Comparison of ENCODE assay signal across 18 mouse cellular contexts in genomic region chr6:120903961-120904360, GRCm38 (mm10). TPM values are rescaled to one million over a fixed set of nuclear protein-coding genes. Genes with fewer than 3 reads are reported as not detected.
DNase-seq lines count a peak whose midpoint lies in the region; ATAC-seq lines count a peak whose summit lies in the region.
"Had no signal": no experiment of that assay in that cellular context is flagged by ENCODE, and none has a peak within 500 bp of the region (broad histone marks: within the 10 kb centered on the region; RNA-seq: fewer than 3 reads in every experiment).

No protein-coding gene starts in this region.

- H3K9ac ChIP-seq in kidney, embryonic 14.5 days (ENCODE audit: low read depth, low read length): no peak overlapping the region
- no peak overlapping the region for H3K9ac ChIP-seq in intestine, embryonic 15.5 days
- H3K9ac ChIP-seq in liver, embryonic 15.5 days: no peak overlapping the region
- no peak overlapping the region for H3K9ac ChIP-seq in hindbrain, embryonic 14.5 days
- H3K9ac ChIP-seq in forebrain, embryonic 12.5 days: no peak overlapping the region
- H3K9ac ChIP-seq: embryonic facial prominence, embryonic 12.5 days; limb, embryonic 15.5 days had no signal

- no peak overlapping the region for H3K27ac ChIP-seq in kidney, embryonic 14.5 days (ENCODE audit: low read depth, low read length)
- H3K27ac ChIP-seq in intestine, embryonic 15.5 days: no peak overlapping the region
- H3K27ac ChIP-seq in liver, embryonic 15.5 days (replicated peaks): peak overlapping the region; percentile 61
- H3K27ac ChIP-seq in hindbrain, embryonic 14.5 days: no peak overlapping the region
- no peak overlapping the region for H3K27ac ChIP-seq in forebrain, embryonic 12.5 days
- H3K27ac ChIP-seq: embryonic facial prominence, embryonic 12.5 days; limb, embryonic 15.5 days; macrophage; midbrain, embryonic 10.5 days; stomach, postnatal 0 days had no signal

- H3K27me3 ChIP-seq in kidney, embryonic 14.5 days (ENCODE audit: control insufficient read depth, insufficient read depth, low read length): no peaks in the 10 kb centered on the region
- H3K27me3 ChIP-seq in intestine, embryonic 15.5 days (replicated peaks): no peaks in the 10 kb centered on the region
- no peaks in the 10 kb centered on the region for H3K27me3 ChIP-seq in liver, embryonic 15.5 days
- no peaks in the 10 kb centered on the region for H3K27me3 ChIP-seq in hindbrain, embryonic 14.5 days (ENCODE audit: control insufficient read depth, insufficient read depth, low read length)
- H3K27me3 ChIP-seq in forebrain, embryonic 12.5 days: no peaks in the 10 kb centered on the region
- H3K27me3 ChIP-seq: embryonic facial prominence, embryonic 12.5 days; limb, embryonic 15.5 days had no signal

- peak; percentile 58; the same call in 1 of the 2 replicates for ATAC-seq in kidney, embryonic 14.5 days (ENCODE audit: low FRiP score, low TSS enrichment)
- 0 out of 2 replicates have a peak, but pooled peaks have one; percentile 22 for ATAC-seq in intestine, embryonic 15.5 days
- no peak for ATAC-seq in liver, embryonic 15.5 days (ENCODE audit: insufficient read depth)
- no peak for ATAC-seq in hindbrain, embryonic 14.5 days (ENCODE audit: low FRiP score)
- ATAC-seq in forebrain, embryonic 12.5 days (ENCODE audit: low FRiP score): no peak
- ATAC-seq: hindbrain, embryonic 16.5 days had no signal

- DNase-seq in kidney, adult 8-10 months: no peak
- DNase-seq in kidney, postnatal 14 days: peak; percentile 52
- no peak for DNase-seq in hindbrain, embryonic 14.5 days (ENCODE audit: low spot score)
- DNase-seq in left cerebral cortex, postnatal 14 days (ENCODE audit: low spot score in 2 of 2): no peak
- DNase-seq: cerebellum, adult 11-12 months; gastrocnemius, postnatal 36 days; layer of hippocampus, adult 9-11 months; left cerebral cortex, postnatal 4 days had no signal

- no peaks in the 10 kb centered on the region for H3K9me3 ChIP-seq in kidney, embryonic 14.5 days (ENCODE audit: control insufficient read depth, low read length)
- no peaks in the 10 kb centered on the region for H3K9me3 ChIP-seq in intestine, embryonic 15.5 days
- H3K9me3 ChIP-seq in liver, embryonic 15.5 days (replicated peaks): no peaks in the 10 kb centered on the region
- H3K9me3 ChIP-seq in hindbrain, embryonic 14.5 days (ENCODE audit: control insufficient read depth, low read length): no peaks in the 10 kb centered on the region
- H3K9me3 ChIP-seq in forebrain, embryonic 12.5 days: no peaks in the 10 kb centered on the region
- H3K9me3 ChIP-seq: embryonic facial prominence, embryonic 12.5 days; limb, embryonic 15.5 days; midbrain, embryonic 10.5 days had no signal

- no peaks in the 10 kb centered on the region for H3K36me3 ChIP-seq in kidney, embryonic 14.5 days (ENCODE audit: control insufficient read depth, insufficient read depth, low read length)
- H3K36me3 ChIP-seq in intestine, embryonic 15.5 days: no peaks in the 10 kb centered on the region
- peaks cover 20% of the 10 kb centered on the region for H3K36me3 ChIP-seq in liver, embryonic 15.5 days (replicated peaks)
- no peaks in the 10 kb centered on the region for H3K36me3 ChIP-seq in hindbrain, embryonic 14.5 days (replicated peaks; ENCODE audit: control insufficient read depth, insufficient read depth)
- H3K36me3 ChIP-seq in forebrain, embryonic 12.5 days (replicated peaks): no peaks in the 10 kb centered on the region
- H3K36me3 ChIP-seq: embryonic facial prominence, embryonic 12.5 days; limb, embryonic 15.5 days; midbrain, embryonic 10.5 days had no signal

- H3K4me1 ChIP-seq in kidney, embryonic 14.5 days (ENCODE audit: control insufficient read depth, insufficient read depth, low read length): no peaks in the 10 kb centered on the region
- H3K4me1 ChIP-seq in intestine, embryonic 15.5 days (replicated peaks): no peaks in the 10 kb centered on the region; the same call in 1 of the 2 replicates
- peaks cover 32% of the 10 kb centered on the region for H3K4me1 ChIP-seq in liver, embryonic 15.5 days (replicated peaks)
- no peaks in the 10 kb centered on the region for H3K4me1 ChIP-seq in hindbrain, embryonic 14.5 days (replicated peaks; ENCODE audit: control insufficient read depth, insufficient read depth, low read length)
- H3K4me1 ChIP-seq in forebrain, embryonic 12.5 days: no peaks in the 10 kb centered on the region
- H3K4me1 ChIP-seq: embryonic facial prominence, embryonic 12.5 days; limb, embryonic 15.5 days; midbrain, embryonic 10.5 days had no signal

- 82% methylated on average over 11 of the region's 11 CpGs for WGBS in kidney, embryonic 14.5 days
- 83% methylated on average over 11 of the region's 11 CpGs for WGBS in intestine, embryonic 15.5 days
- 59% methylated on average over 11 of the region's 11 CpGs for WGBS in liver, embryonic 15.5 days (ENCODE audit: insufficient replicate concordance)
- WGBS in hindbrain, embryonic 14.5 days: 92% methylated on average over 11 of the region's 11 CpGs
- WGBS in forebrain, embryonic 12.5 days: 89% methylated on average over 11 of the region's 11 CpGs

- intact Hi-C loops in left cerebral cortex, postnatal 14 days (cut with DNase I): no loop called here

- no peak overlapping the region for H3K4me3 ChIP-seq in kidney, embryonic 14.5 days (ENCODE audit: low read length)
- no peak overlapping the region for H3K4me3 ChIP-seq in intestine, embryonic 15.5 days (replicated peaks)
- H3K4me3 ChIP-seq in liver, embryonic 15.5 days (replicated peaks): no peak overlapping the region
- no peak overlapping the region for H3K4me3 ChIP-seq in hindbrain, embryonic 14.5 days (replicated peaks; ENCODE audit: low read length)
- H3K4me3 ChIP-seq in forebrain, embryonic 12.5 days (replicated peaks): no peak overlapping the region
- H3K4me3 ChIP-seq: embryonic facial prominence, embryonic 12.5 days; limb, embryonic 15.5 days; midbrain, embryonic 10.5 days had no signal

- H3K4me2 ChIP-seq in kidney, embryonic 14.5 days (replicated peaks; ENCODE audit: low read depth, low read length): no peak overlapping the region
- no peak overlapping the region for H3K4me2 ChIP-seq in intestine, embryonic 15.5 days (replicated peaks)
- H3K4me2 ChIP-seq in liver, embryonic 15.5 days: peak overlapping the region; percentile 3; the same call in 1 of the 2 replicates
- no peak overlapping the region for H3K4me2 ChIP-seq in hindbrain, embryonic 14.5 days (replicated peaks)
- H3K4me2 ChIP-seq in forebrain, embryonic 12.5 days: no peak overlapping the region
- H3K4me2 ChIP-seq: embryonic facial prominence, embryonic 12.5 days; limb, embryonic 15.5 days had no signal

RNA-seq across cellular contexts. Expression of gene Bid, which starts 12.7 kb away (rescaled TPM):
- polyA plus RNA-seq in kidney, embryonic 14.5 days (2014; fragmentation: Nextera tagmentation; extraction: Ambion mirVana): 19.6 and 25.1 TPM in 2 replicates
- polyA plus RNA-seq in intestine, embryonic 15.5 days (2015; fragmentation: Nextera tagmentation; extraction: Ambion mirVana): 20.9 and 21.0 TPM in 2 replicates
- 22.0 TPM in 2 replicates for polyA plus RNA-seq in liver, embryonic 15.5 days (2015; fragmentation: Nextera tagmentation; extraction: Ambion mirVana)
- 40.2 and 44.1 TPM in 2 replicates for polyA plus RNA-seq in hindbrain, embryonic 14.5 days (2014; fragmentation: Nextera tagmentation; extraction: Ambion mirVana)
- 10 to 100 TPM; 10.7 to 12.7 TPM for total RNA-seq in left cerebral cortex, postnatal 14 days (2021)
- polyA plus RNA-seq in forebrain, embryonic 12.5 days (2016; fragmentation: Nextera tagmentation; extraction: Ambion mirVana): 15.3 and 15.6 TPM in 2 replicates

Comparison
In these comparisons a context has a peak if more than half of its experiments do, and no peak if none do; other contexts are left out.
1. ATAC-seq: peak in kidney, embryonic 14.5 days (single experiment) and intestine, embryonic 15.5 days (single experiment); none in liver, embryonic 15.5 days (single experiment), hindbrain, embryonic 14.5 days (single experiment) and forebrain, embryonic 12.5 days (single experiment).